10 mouse cellular contexts compared by ENCODE assay signal in the genomic region with DNA sequence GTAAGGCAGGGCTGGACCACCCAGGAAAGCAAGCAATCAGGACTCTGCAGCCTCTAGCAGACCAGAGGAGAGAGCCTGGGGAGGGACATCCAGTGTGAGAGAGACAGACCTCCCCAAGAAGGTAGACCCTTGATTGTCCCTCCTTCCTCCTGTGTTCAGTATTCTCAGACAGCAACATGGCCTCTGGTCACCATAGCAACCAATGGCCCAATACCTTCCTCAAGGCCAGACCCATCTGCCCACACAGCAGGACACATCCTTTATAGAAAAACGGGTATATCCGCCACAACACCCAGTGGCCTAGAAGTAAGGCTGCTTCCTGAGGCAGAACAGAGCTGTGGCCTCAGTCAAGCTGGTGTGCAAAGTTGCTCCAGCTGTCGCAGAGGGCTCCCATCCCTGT. TPM values are rescaled to one million over a fixed set of nuclear protein-coding genes. Genes with fewer than 3 reads are reported as not detected.
DNase-seq lines count a peak whose midpoint lies in the region; ATAC-seq and TF ChIP-seq lines count a peak whose summit lies in the region.
"Had no signal": no experiment of that assay in that cellular context is flagged by ENCODE, and none has a peak within 500 bp of the region (broad histone marks: within the 10 kb centered on the region; RNA-seq: fewer than 3 reads in every experiment).

No protein-coding gene starts in this region.

- H3K9me3 ChIP-seq in hindbrain, embryonic 14.5 days (ENCODE audit: control insufficient read depth, low read length) = no peaks in the 10 kb centered on the region
- no peaks in the 10 kb centered on the region for H3K9me3 ChIP-seq in lung, postnatal 0 days (ENCODE audit: low read length)
- H3K9me3 ChIP-seq: heart, embryonic 13.5 days; intestine, embryonic 15.5 days had no signal

- WGBS in hindbrain, embryonic 14.5 days = 21% methylated on average over 3 of the region's 3 CpGs
- WGBS in lung, postnatal 0 days = 61% methylated on average over 3 of the region's 3 CpGs

- no peak for TF ChIP-seq EP300 in lung, postnatal 0 days (IDR thresholded peaks at IDR 0.05)

- H3K27ac ChIP-seq in layer of hippocampus, adult 2 months = peak overlapping the region; percentile 64; the same call in 1 of the 2 replicates
- H3K27ac ChIP-seq in hindbrain, embryonic 14.5 days = peak overlapping the region; percentile 34
- no peak overlapping the region for H3K27ac ChIP-seq in lung, postnatal 0 days (ENCODE audit: low read length)
- H3K27ac ChIP-seq: intestine, embryonic 15.5 days; stomach, postnatal 0 days had no signal

- H3K4me3 ChIP-seq in layer of hippocampus, adult 2 months = no peak overlapping the region
- no peak overlapping the region for H3K4me3 ChIP-seq in hindbrain, embryonic 14.5 days (replicated peaks; ENCODE audit: low read length)
- no peak overlapping the region for H3K4me3 ChIP-seq in lung, postnatal 0 days (ENCODE audit: low read depth, low read length)
- H3K4me3 ChIP-seq: heart, embryonic 13.5 days; intestine, embryonic 15.5 days had no signal

- no peak overlapping the region for H3K9ac ChIP-seq in hindbrain, embryonic 14.5 days
- no peak overlapping the region for H3K9ac ChIP-seq in lung, postnatal 0 days (replicated peaks; ENCODE audit: low read depth)
- H3K9ac ChIP-seq: intestine, embryonic 15.5 days had no signal

- H3K4me2 ChIP-seq in hindbrain, embryonic 14.5 days (replicated peaks) = no peak overlapping the region
- no peak overlapping the region for H3K4me2 ChIP-seq in lung, postnatal 0 days (replicated peaks; ENCODE audit: low read depth, low read length)
- H3K4me2 ChIP-seq: intestine, embryonic 15.5 days had no signal

- no peak for DNase-seq in layer of hippocampus, adult 2 months (ENCODE audit: low spot score in 2 of 2)
- no peak for DNase-seq in layer of hippocampus, postnatal 14 days (ENCODE audit: low spot score in 2 of 2)
- DNase-seq in cerebellum, adult 9-11 months = peak; percentile 80
- no peak for DNase-seq in hindbrain, embryonic 14.5 days (ENCODE audit: low spot score)
- peak; percentile 63 for DNase-seq in retina, embryonic 14.5 days (ENCODE audit: low spot score)
- DNase-seq in lung, postnatal 0 days (ENCODE audit: low spot score) = no peak
- no peak for DNase-seq in right cerebral cortex, postnatal 25 days

- ATAC-seq in hindbrain, embryonic 14.5 days (ENCODE audit: low FRiP score) = no peak
- no peak for ATAC-seq in lung, postnatal 0 days
- ATAC-seq: intestine, embryonic 15.5 days had no signal

- H3K36me3 ChIP-seq in hindbrain, embryonic 14.5 days (replicated peaks; ENCODE audit: control insufficient read depth, insufficient read depth) = no peaks in the 10 kb centered on the region
- H3K36me3 ChIP-seq in lung, postnatal 0 days (ENCODE audit: insufficient read depth, low read length) = no peaks in the 10 kb centered on the region
- H3K36me3 ChIP-seq: heart, embryonic 13.5 days; intestine, embryonic 15.5 days had no signal

- no peak for TF ChIP-seq CTCF in layer of hippocampus, adult 2 months (conservative IDR thresholded peaks at IDR 0.05)
- no peak for TF ChIP-seq CTCF in lung, postnatal 0 days (IDR thresholded peaks at IDR 0.05)

- no peaks in the 10 kb centered on the region for H3K27me3 ChIP-seq in hindbrain, embryonic 14.5 days (ENCODE audit: control insufficient read depth, insufficient read depth, low read length)
- H3K27me3 ChIP-seq in lung, postnatal 0 days (replicated peaks; ENCODE audit: insufficient read depth, low read length) = no peaks in the 10 kb centered on the region
- H3K27me3 ChIP-seq: intestine, embryonic 15.5 days had no signal

- peaks cover 32% of the 10 kb centered on the region for H3K4me1 ChIP-seq in hindbrain, embryonic 14.5 days (replicated peaks; ENCODE audit: control insufficient read depth, insufficient read depth, low read length)
- no peaks in the 10 kb centered on the region for H3K4me1 ChIP-seq in lung, postnatal 0 days (ENCODE audit: insufficient read depth, low read depth, low read length)
- H3K4me1 ChIP-seq: intestine, embryonic 15.5 days had no signal

RNA-seq across cellular contexts. Expression of gene Dock3, which starts 23.9 kb away (rescaled TPM):
- total RNA-seq in layer of hippocampus, adult 2 months (2021) = 100 to 1,000 TPM; 111 to 112 TPM
- 10 to 100 TPM; 81.4 to 94.1 TPM for total RNA-seq in layer of hippocampus, postnatal 14 days (2021)
- 25.7 and 27.9 TPM in 2 replicates for polyA plus RNA-seq in hindbrain, embryonic 14.5 days (2014; fragmentation: Nextera tagmentation; extraction: Ambion mirVana)
- 0.08 TPM in 1 of 2 replicates, not detected in the other for polyA plus RNA-seq in lung, postnatal 0 days (2015; fragmentation: Nextera tagmentation; extraction: Ambion mirVana)

RNA-seq across cellular contexts. Expression of gene Mapkapk3, which starts 34.1 kb away (rescaled TPM):
- 1 to 10 TPM; 2.2 to 2.3 TPM for total RNA-seq in layer of hippocampus, adult 2 months (2021)
- 1 to 10 TPM; 2.0 to 3.1 TPM for total RNA-seq in layer of hippocampus, postnatal 14 days (2021)
- polyA plus RNA-seq in hindbrain, embryonic 14.5 days (2014; fragmentation: Nextera tagmentation; extraction: Ambion mirVana) = 1.9 and 2.3 TPM in 2 replicates
- 22.9 and 24.6 TPM in 2 replicates for polyA plus RNA-seq in lung, postnatal 0 days (2015; fragmentation: Nextera tagmentation; extraction: Ambion mirVana)

RNA-seq across cellular contexts. Expression of gene Cish, which starts 40.2 kb away (rescaled TPM):
- total RNA-seq in layer of hippocampus, adult 2 months (2021) = 1 to 10 TPM; 3.0 to 3.7 TPM
- total RNA-seq in layer of hippocampus, postnatal 14 days (2021) = 1 to 10 TPM; 3.3 to 3.4 TPM
- polyA plus RNA-seq in hindbrain, embryonic 14.5 days (2014; fragmentation: Nextera tagmentation; extraction: Ambion mirVana) = 6.0 and 6.7 TPM in 2 replicates
- polyA plus RNA-seq in lung, postnatal 0 days (2015; fragmentation: Nextera tagmentation; extraction: Ambion mirVana) = 49.2 and 52.3 TPM in 2 replicates

Comparison
In these comparisons a context has a peak if more than half of its experiments do, and no peak if none do; other contexts are left out.
1. DNase-seq: peak in cerebellum, adult 9-11 months (single experiment) and retina, embryonic 14.5 days (single experiment); none in layer of hippocampus, adult 2 months (0 of 2), layer of hippocampus, postnatal 14 days (0 of 2), hindbrain, embryonic 14.5 days (single experiment), lung, postnatal 0 days (single experiment) and right cerebral cortex, postnatal 25 days (single experiment).